In genomic region chr5:121849478-121850349, GRCm38 (mm10) we compare ENCODE assay signal across 7 mouse cellular contexts. TPM values are rescaled to one million over a fixed set of nuclear protein-coding genes. Genes with fewer than 3 reads are reported as not detected.
DNase-seq lines count a peak whose midpoint lies in the region; ATAC-seq and TF ChIP-seq lines count a peak whose summit lies in the region.

No protein-coding gene starts in this region.

- 36% methylated on average over 20 of the region's 20 CpGs for WGBS in heart, postnatal 0 days
- WGBS in limb, embryonic 13.5 days, result 35% methylated on average over 20 of the region's 20 CpGs
- WGBS in stomach, embryonic 15.5 days, result 34% methylated on average over 20 of the region's 20 CpGs

- DNase-seq in B cell, adult 2 months, result peak; percentile 38 to 42
- DNase-seq in heart, postnatal 0 days (ENCODE audit: low spot score), result no peak
- DNase-seq in embryo, embryonic 10 days (ENCODE audit: low spot score), result no peak
- DNase-seq in frontal cortex, postnatal 36 days (ENCODE audit: low spot score in 2 of 2), result no peak

- peak; percentile 0 for TF ChIP-seq CTCF in ES-Bruce4 (IDR thresholded peaks at IDR 0.05; ENCODE audit: low read depth, low read length)
- TF ChIP-seq CTCF in heart, postnatal 0 days (IDR thresholded peaks at IDR 0.05; ENCODE audit: low read depth), result no peak

- no peak for TF ChIP-seq POLR2A in ES-Bruce4 (IDR thresholded peaks at IDR 0.05; ENCODE audit: insufficient read depth, low read length)

- H3K36me3 ChIP-seq in ES-Bruce4 (ENCODE audit: control insufficient read depth, insufficient read depth, low read length, poor library complexity, severe bottlenecking), result no peaks in the 10 kb centered on the region
- peaks cover 23% of the 10 kb centered on the region for H3K36me3 ChIP-seq in heart, postnatal 0 days (replicated peaks; ENCODE audit: control insufficient read depth, insufficient read depth, low read length)
- H3K36me3 ChIP-seq in limb, embryonic 13.5 days, result peaks cover 40% of the 10 kb centered on the region
- H3K36me3 ChIP-seq in stomach, embryonic 15.5 days, result peaks cover 19% of the 10 kb centered on the region

- peak overlapping the region; percentile 89 for H3K4me3 ChIP-seq in ES-Bruce4 (ENCODE audit: low read depth, low read length)
- H3K4me3 ChIP-seq in heart, postnatal 0 days (ENCODE audit: low read depth, low read length), result peak overlapping the region; percentile 94
- peak overlapping the region; percentile 88 for H3K4me3 ChIP-seq in limb, embryonic 13.5 days
- H3K4me3 ChIP-seq in stomach, embryonic 15.5 days (replicated peaks), result peak overlapping the region; percentile 92

- TF ChIP-seq EP300 in ES-Bruce4 (IDR thresholded peaks at IDR 0.05; ENCODE audit: insufficient read depth, low read depth, low read length), result no peak
- no peak for TF ChIP-seq EP300 in heart, postnatal 0 days (IDR thresholded peaks at IDR 0.05; ENCODE audit: low read depth)

- H3K4me1 ChIP-seq in ES-Bruce4 (ENCODE audit: control insufficient read depth, insufficient read depth, low read length), result no peaks in the 10 kb centered on the region
- peaks cover 37% of the 10 kb centered on the region for H3K4me1 ChIP-seq in heart, postnatal 0 days (ENCODE audit: control insufficient read depth, insufficient read depth)
- peaks cover 30% of the 10 kb centered on the region for H3K4me1 ChIP-seq in limb, embryonic 13.5 days
- peaks cover 22% of the 10 kb centered on the region for H3K4me1 ChIP-seq in stomach, embryonic 15.5 days

- no peak overlapping the region for H3K27ac ChIP-seq in ES-Bruce4 (ENCODE audit: insufficient read depth, low read length)
- H3K27ac ChIP-seq in heart, postnatal 0 days (ENCODE audit: low read depth), result peak overlapping the region; percentile 1; the same call in 1 of the 2 replicates
- no peak overlapping the region for H3K27ac ChIP-seq in limb, embryonic 13.5 days
- H3K27ac ChIP-seq in stomach, embryonic 15.5 days, result peak overlapping the region; percentile 23; the same call in 1 of the 2 replicates

- H3K9ac ChIP-seq in ES-Bruce4 (ENCODE audit: low read depth, poor library complexity, severe bottlenecking), result peak overlapping the region; percentile 81
- H3K9ac ChIP-seq in heart, postnatal 0 days (replicated peaks; ENCODE audit: low read depth, low read length), result peak overlapping the region; percentile 91
- H3K9ac ChIP-seq in limb, embryonic 13.5 days, result peak overlapping the region; percentile 88
- H3K9ac ChIP-seq in stomach, embryonic 15.5 days, result peak overlapping the region; percentile 81; the same call in 1 of the 2 replicates

- no peak for ATAC-seq in heart, postnatal 0 days (ENCODE audit: insufficient read depth, low read depth)
- ATAC-seq in limb, embryonic 13.5 days (ENCODE audit: low FRiP score, low read depth), result no peak
- ATAC-seq in stomach, embryonic 15.5 days (ENCODE audit: insufficient read depth, low FRiP score, low read depth), result no peak

- no peaks in the 10 kb centered on the region for H3K27me3 ChIP-seq in ES-Bruce4 (ENCODE audit: control insufficient read depth, insufficient read depth, low read length, poor library complexity, severe bottlenecking)
- no peaks in the 10 kb centered on the region for H3K27me3 ChIP-seq in heart, postnatal 0 days (ENCODE audit: control insufficient read depth, insufficient read depth, low read length)
- peaks cover 10% of the 10 kb centered on the region for H3K27me3 ChIP-seq in limb, embryonic 13.5 days
- H3K27me3 ChIP-seq in stomach, embryonic 15.5 days (replicated peaks), result no peaks in the 10 kb centered on the region

- H3K4me2 ChIP-seq in heart, postnatal 0 days (ENCODE audit: low read depth, low read length), result peak overlapping the region; percentile 91
- peak overlapping the region; percentile 76 for H3K4me2 ChIP-seq in limb, embryonic 13.5 days (replicated peaks)
- H3K4me2 ChIP-seq in stomach, embryonic 15.5 days, result peak overlapping the region; percentile 90

- H3K9me3 ChIP-seq in ES-Bruce4 (replicated peaks; ENCODE audit: control insufficient read depth, insufficient read depth, low read length, poor library complexity, severe bottlenecking), result no peaks in the 10 kb centered on the region
- no peaks in the 10 kb centered on the region for H3K9me3 ChIP-seq in heart, postnatal 0 days (replicated peaks; ENCODE audit: control insufficient read depth, low read length)
- no peaks in the 10 kb centered on the region for H3K9me3 ChIP-seq in limb, embryonic 13.5 days
- H3K9me3 ChIP-seq in stomach, embryonic 15.5 days, result no peaks in the 10 kb centered on the region

RNA-seq across cellular contexts. Expression of gene Pheta1, which starts 0.9 kb away (rescaled TPM):
- 5.8 TPM in 2 replicates for polyA plus RNA-seq in ES-Bruce4 (2011; ENCODE audit: insufficient read depth, insufficient read length, low read depth, missing spikeins)
- total RNA-seq in heart, postnatal 0 days (2014; rRNA removed; ENCODE audit: low replicate concordance), result 25.2 and 32.2 TPM in 2 replicates
- 16.4 and 17.8 TPM in 2 replicates for polyA plus RNA-seq in heart, postnatal 0 days (2015; fragmentation: Nextera tagmentation; extraction: Ambion mirVana)
- 38.5 and 43.4 TPM in 2 replicates for polyA plus RNA-seq in limb, embryonic 13.5 days (2015; fragmentation: Nextera tagmentation; extraction: Ambion mirVana)
- 23.7 and 26.1 TPM in 2 replicates for polyA plus RNA-seq in stomach, embryonic 15.5 days (2015; fragmentation: Nextera tagmentation; extraction: Ambion mirVana)

RNA-seq across cellular contexts. Expression of gene Sh2b3, which starts 12.3 kb away (rescaled TPM):
- 8.0 and 8.5 TPM in 2 replicates for polyA plus RNA-seq in ES-Bruce4 (2011; ENCODE audit: insufficient read depth, insufficient read length, low read depth, missing spikeins)
- 58.5 and 60.4 TPM in 2 replicates for total RNA-seq in heart, postnatal 0 days (2014; rRNA removed; ENCODE audit: low replicate concordance)
- polyA plus RNA-seq in heart, postnatal 0 days (2015; fragmentation: Nextera tagmentation; extraction: Ambion mirVana), result 10.1 and 11.4 TPM in 2 replicates
- 11.7 and 12.5 TPM in 2 replicates for polyA plus RNA-seq in limb, embryonic 13.5 days (2015; fragmentation: Nextera tagmentation; extraction: Ambion mirVana)
- polyA plus RNA-seq in stomach, embryonic 15.5 days (2015; fragmentation: Nextera tagmentation; extraction: Ambion mirVana), result 15.7 and 16.0 TPM in 2 replicates

Comparison
In these comparisons a context has a peak if more than half of its experiments do, and no peak if none do; other contexts are left out.
1. DNase-seq: peak in B cell, adult 2 months (2 of 2); none in heart, postnatal 0 days (single experiment), embryo, embryonic 10 days (single experiment) and frontal cortex, postnatal 36 days (0 of 2).
2. H3K27ac ChIP-seq: peak in heart, postnatal 0 days (single experiment) and stomach, embryonic 15.5 days (single experiment); none in ES-Bruce4 (single experiment) and limb, embryonic 13.5 days (single experiment).
3. Peak in every context shown above with its lines, with median percentiles within 50 percentile points of each other: H3K4me3 ChIP-seq, H3K9ac ChIP-seq and H3K4me2 ChIP-seq.